Mouse (Mus musculus) heart, embryonic 11.5 days (tissue): ENCODE measurements around the gene Ccn2. TPM values are rescaled to one million over a fixed set of nuclear protein-coding genes. Genes with fewer than 3 reads are reported as not detected.
A peak's percentile ranks its signal among the peaks of the same experiment; 100 is the strongest.

Experiments
- ATAC-seq: fragments of 200-750 bp; cut with Nextera tagmentation; replicated peaks from 2 replicates; pipeline ENCODE4 v1.8.0; 2017; ENCODE audit warnings: moderate library complexity; ENCODE audit not compliant: insufficient number of reproducible peaks, low FRiP score, low TSS enrichment
- H3K27ac ChIP-seq: fragments of 300-500 bp; sonication (generic); 2 replicates; pipeline ENCODE4 v1.5.1; 2014; ENCODE audit warnings: mild to moderate bottlenecking, low read depth, low read length
- H3K27me3 ChIP-seq: fragments of 300-500 bp; sonication (generic); 2 replicates; pipeline ENCODE4 v1.6.1; 2014; ENCODE audit warnings: mild to moderate bottlenecking, low read length, mixed read lengths; ENCODE audit not compliant: control insufficient read depth, insufficient read depth
- H3K36me3 ChIP-seq: fragments of 300-500 bp; sonication (generic); 2 replicates; pipeline ENCODE4 v1.6.1; 2014; ENCODE audit warnings: mild to moderate bottlenecking, low read length, moderate library complexity, mixed read lengths; ENCODE audit not compliant: control insufficient read depth, insufficient read depth
- H3K4me1 ChIP-seq: fragments of 300-500 bp; sonication (generic); 2 replicates; pipeline ENCODE4 v1.6.1; 2014; ENCODE audit warnings: low read length; ENCODE audit not compliant: control insufficient read depth, insufficient read depth
- H3K4me2 ChIP-seq: fragments of 300-500 bp; sonication (generic); 2 replicates; pipeline ENCODE4 v1.6.1; 2014; ENCODE audit warnings: mild to moderate bottlenecking, moderate library complexity
- H3K4me3 ChIP-seq: fragments of 300-500 bp; sonication (generic); 2 replicates; pipeline ENCODE4 v1.5.1; 2014; ENCODE audit warnings: low read depth, low read length
- H3K9ac ChIP-seq: fragments of 300-500 bp; sonication (generic); 2 replicates; pipeline ENCODE4 v1.6.1; 2014; ENCODE audit warnings: mild to moderate bottlenecking, low read depth, low read length, moderate library complexity
- H3K9me3 ChIP-seq: fragments of 300-500 bp; sonication (generic); replicated peaks from 2 replicates; pipeline ENCODE4 v1.6.1; 2016; ENCODE audit warnings: low read length; ENCODE audit not compliant: control insufficient read depth
- WGBS: fragments of 180-500 bp; shearing (Covaris S2); extraction: QIAGEN DNeasy Blood & Tissue Kit; methylation state at CpG from one replicate; pipeline ENCODE4 v1.1.7; 2014; ENCODE audit not compliant: insufficient replicate concordance; 5-methylcytosine and 5-hydroxymethylcytosine counted together
- polyA plus RNA-seq: library from polyadenylated mRNA; unstranded; fragments of >200 nt; fragmentation: Nextera tagmentation; extraction: Ambion mirVana; gene quantifications from 2 replicates; pipeline ENCODE4 v1.2.1, GENCODE M21; 2014

Ccn2 gene
- polyA plus RNA-seq, 1 experiment from 2014 or later: 26.4 TPM

- Histone ChIP-seq H3K27ac (peak overlapping the region; percentile 99), H3K4me2 (peak overlapping the region; percentile 68), H3K4me1 (peaks cover 21% of the 10 kb centered on the region), H3K9ac (peak overlapping the region; percentile 98), H3K27me3 (no peaks in the 10 kb centered on the region), H3K4me3 (peak overlapping the region; percentile 81), H3K9me3 (no peaks in the 10 kb centered on the region), H3K36me3 (no peaks in the 10 kb centered on the region)
- WGBS: 11% methylated on average over 31 of the region's 31 CpGs
- ATAC-seq: peak; percentile 20
These were observed 994 bp downstream of the Ccn2 start for GRCm38 (mm10) chr10:24596003-24596868.

- Histone ChIP-seq H3K27ac (peak overlapping the region; percentile 99), H3K27me3 (no peaks in the 10 kb centered on the region), H3K9ac (peak overlapping the region; percentile 98), H3K36me3 (no peaks in the 10 kb centered on the region), H3K9me3 (no peaks in the 10 kb centered on the region), H3K4me2 (peak overlapping the region; percentile 68), H3K4me1 (peaks cover 21% of the 10 kb centered on the region), H3K4me3 (peak overlapping the region; percentile 81)
- ATAC-seq: no peak
- 44% methylated on average over 7 of the region's 7 CpGs for WGBS
These were observed 1.7 kb downstream of the Ccn2 start for GRCm38 (mm10) chr10:24596869-24597339.

- no peaks in the 10 kb centered on the region for H3K27me3 ChIP-seq
- peaks cover 19% of the 10 kb centered on the region for H3K4me1 ChIP-seq
- H3K36me3 ChIP-seq: no peaks in the 10 kb centered on the region
- H3K4me2 ChIP-seq: peak overlapping the region; percentile 68
- 0 out of 2 replicates have a peak overlapping the region, but pooled peaks have one; percentile 41 for H3K27ac ChIP-seq
- no peak overlapping the region for H3K9ac ChIP-seq
- no peaks in the 10 kb centered on the region for H3K9me3 ChIP-seq
- peak overlapping the region; percentile 81 for H3K4me3 ChIP-seq
- WGBS: 76% methylated on average over 4 of the region's 4 CpGs
- ATAC-seq: no peak
These were observed 2.5 kb downstream of the Ccn2 start for GRCm38 (mm10) chr10:24597789-24598188.

- H3K9me3 ChIP-seq: no peaks in the 10 kb centered on the region
- no peak overlapping the region for H3K9ac ChIP-seq
- WGBS: 90% methylated on average over 6 of the region's 6 CpGs
- H3K4me3 ChIP-seq: no peak overlapping the region
- H3K4me2 ChIP-seq: no peak overlapping the region; the same call in 1 of the 2 replicates
- no peak for ATAC-seq
- H3K36me3 ChIP-seq: no peaks in the 10 kb centered on the region
- H3K27me3 ChIP-seq: no peaks in the 10 kb centered on the region
- no peak overlapping the region for H3K27ac ChIP-seq
- peaks cover 14% of the 10 kb centered on the region for H3K4me1 ChIP-seq
These were observed 3.5 kb downstream of the Ccn2 start for GRCm38 (mm10) chr10:24598693-24599092.

- H3K27me3 ChIP-seq: no peaks in the 10 kb centered on the region
- no peak for ATAC-seq
- no peak overlapping the region for H3K4me3 ChIP-seq
- H3K4me2 ChIP-seq: no peak overlapping the region
- no peak overlapping the region for H3K27ac ChIP-seq
- H3K9ac ChIP-seq: no peak overlapping the region
- H3K36me3 ChIP-seq: no peaks in the 10 kb centered on the region
- WGBS: 69% methylated on average over 5 of the region's 5 CpGs
- peaks cover 6% of the 10 kb centered on the region for H3K4me1 ChIP-seq
- H3K9me3 ChIP-seq: no peaks in the 10 kb centered on the region
These were observed 4.6 kb downstream of the Ccn2 start for GRCm38 (mm10) chr10:24599802-24600201.

GRCm38 (mm10) chr10:24603035-24603434 is 7.8 kb downstream of the Ccn2 start:
- H3K36me3 ChIP-seq: no peaks in the 10 kb centered on the region
- no peaks in the 10 kb centered on the region for H3K9me3 ChIP-seq
- no peaks in the 10 kb centered on the region for H3K4me1 ChIP-seq
- H3K27ac ChIP-seq: no peak overlapping the region
- no peak for ATAC-seq
- H3K27me3 ChIP-seq: no peaks in the 10 kb centered on the region
- H3K4me3 ChIP-seq: no peak overlapping the region
- no peak overlapping the region for H3K4me2 ChIP-seq
- no peak overlapping the region for H3K9ac ChIP-seq
- 87% methylated on average over 2 of the region's 2 CpGs for WGBS

GRCm38 (mm10) chr10:24603727-24604126 is 8.5 kb downstream of the Ccn2 start:
- no peak overlapping the region for H3K27ac ChIP-seq
- no peak for ATAC-seq
- H3K9me3 ChIP-seq: no peaks in the 10 kb centered on the region
- no peak overlapping the region for H3K4me2 ChIP-seq
- H3K4me3 ChIP-seq: no peak overlapping the region
- no peaks in the 10 kb centered on the region for H3K4me1 ChIP-seq
- no peak overlapping the region for H3K9ac ChIP-seq
- no peaks in the 10 kb centered on the region for H3K36me3 ChIP-seq
- H3K27me3 ChIP-seq: no peaks in the 10 kb centered on the region

DNA sequence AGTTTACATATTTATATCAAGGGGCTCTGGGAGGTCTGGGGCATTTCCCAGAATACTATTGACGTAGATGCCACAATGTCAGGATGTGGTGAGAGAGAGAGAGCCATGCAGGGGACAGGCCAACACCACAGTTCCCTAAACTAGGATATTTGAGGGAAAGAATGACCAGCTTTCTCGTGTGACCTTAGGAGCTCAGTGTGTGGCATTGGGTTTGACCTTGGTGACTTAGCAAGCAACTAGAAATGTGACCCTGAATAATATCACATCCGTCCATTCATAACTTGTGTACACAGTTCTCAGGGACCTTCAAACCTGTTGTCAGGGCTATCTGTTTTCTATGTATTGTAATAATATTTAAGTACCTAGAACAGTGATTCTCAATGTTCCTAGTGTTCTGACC is 13.9 kb downstream of the Ccn2 start:
- H3K36me3 ChIP-seq: no peaks in the 10 kb centered on the region
- WGBS: 74% methylated on average over 3 of the region's 3 CpGs
- no peak overlapping the region for H3K9ac ChIP-seq
- no peaks in the 10 kb centered on the region for H3K27me3 ChIP-seq
- H3K27ac ChIP-seq: no peak overlapping the region
- H3K4me1 ChIP-seq: no peaks in the 10 kb centered on the region
- H3K9me3 ChIP-seq: no peaks in the 10 kb centered on the region
- no peak overlapping the region for H3K4me3 ChIP-seq
- no peak overlapping the region for H3K4me2 ChIP-seq
- no peak for ATAC-seq

DNA sequence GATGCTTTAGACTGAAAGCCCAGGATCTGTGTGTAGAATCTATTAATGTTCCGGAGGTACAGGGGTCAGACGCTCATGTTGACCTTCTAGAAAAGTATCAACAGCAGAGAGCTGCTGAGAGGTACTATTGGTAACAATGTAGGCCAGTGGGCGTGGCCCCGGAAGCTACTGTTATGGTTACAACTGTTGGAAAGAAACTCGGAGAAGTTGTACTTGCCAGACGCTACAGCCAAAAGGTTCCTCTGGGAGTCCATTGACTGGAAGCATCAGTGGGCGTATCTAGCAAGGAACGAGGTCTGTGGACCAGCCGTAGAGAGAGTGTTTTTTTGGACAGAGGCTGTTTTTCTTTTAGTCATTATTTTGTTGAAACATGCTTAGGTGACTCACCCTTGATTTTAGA is 14.5 kb downstream of the Ccn2 start:
- WGBS: 82% methylated on average over 9 of the region's 9 CpGs
- Histone ChIP-seq H3K9me3 (no peaks in the 10 kb centered on the region), H3K4me3 (no peak overlapping the region), H3K27me3 (no peaks in the 10 kb centered on the region), H3K9ac (no peak overlapping the region), H3K4me2 (no peak overlapping the region), H3K4me1 (no peaks in the 10 kb centered on the region), H3K27ac (no peak overlapping the region), H3K36me3 (no peaks in the 10 kb centered on the region)
- no peak for ATAC-seq
